Mouse (Mus musculus) lung, postnatal 0 days (tissue): ENCODE results near the gene Sema6d.

Experiments used
- CTCF ChIP-seq: IDR thresholded peaks from 2 replicates; pipeline ENCODE4 v1.5.1; 2016; ENCODE audit warnings: antibody characterized with exemption, mild to moderate bottlenecking
- EP300 ChIP-seq: IDR thresholded peaks from 2 replicates; pipeline ENCODE4 v1.6.1; 2016; ENCODE audit warnings: antibody characterized with exemption, mild to moderate bottlenecking, control low read depth

GRCm38 (mm10) chr2:124429744-124430143 is 340.0 kb downstream of the Sema6d start:
- TF ChIP-seq CTCF = no peak
- TF ChIP-seq EP300 = no peak
